Mouse (Mus musculus) stomach, postnatal 0 days (tissue): Measurements from ENCODE around the gene Trip10.

Experiments used
- CTCF ChIP-seq: IDR thresholded peaks from 2 replicates; pipeline ENCODE4 v1.5.1; 2016; ENCODE audit warnings: antibody characterized with exemption, low read depth, mild to moderate bottlenecking, moderate library complexity
- EP300 ChIP-seq: optimal IDR thresholded peaks from 2 replicates; pipeline ENCODE3; 2016; ENCODE audit warnings: antibody characterized with exemption

DNA sequence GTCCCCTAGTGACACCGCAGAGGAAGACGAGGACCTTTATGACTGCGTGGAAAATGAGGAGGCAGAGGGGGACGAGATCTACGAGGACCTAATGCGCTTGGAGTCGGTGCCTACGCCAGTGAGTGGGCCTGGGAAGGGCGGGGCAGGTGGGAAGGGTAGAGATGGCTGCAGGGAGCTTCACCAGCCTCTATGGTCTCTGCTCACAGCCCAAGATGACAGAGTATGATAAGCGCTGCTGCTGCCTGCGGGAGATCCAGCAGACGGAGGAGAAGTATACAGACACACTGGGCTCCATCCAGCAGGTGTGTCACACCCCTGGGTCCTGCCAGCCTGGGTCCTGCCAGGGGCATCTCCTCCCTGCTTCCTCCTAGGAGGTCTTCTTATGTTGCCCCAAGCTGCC lies 47.8 kb downstream of the Trip10 start:
- no peak for TF ChIP-seq CTCF
- TF ChIP-seq EP300 = no peak
